ENCODE assay signal across 26 mouse cellular contexts in genomic region chr11:119643347-119643746, GRCm38 (mm10). TPM values are rescaled to one million over a fixed set of nuclear protein-coding genes. Genes with fewer than 3 reads are reported as not detected.
DNase-seq lines count a peak whose midpoint lies in the region; ATAC-seq lines count a peak whose summit lies in the region.
"Had no signal": no experiment of that assay in that cellular context is flagged by ENCODE, and none has a peak within 500 bp of the region (broad histone marks: within the 10 kb centered on the region; RNA-seq: fewer than 3 reads in every experiment).

No protein-coding gene starts in this region.

- no peak overlapping the region for H3K27ac ChIP-seq in midbrain, embryonic 11.5 days (ENCODE audit: low read depth, low read length)
- no peak overlapping the region for H3K27ac ChIP-seq in midbrain, embryonic 13.5 days
- H3K27ac ChIP-seq: embryonic facial prominence, embryonic 10.5 days; embryonic facial prominence, embryonic 12.5 days; forebrain, embryonic 12.5 days had no signal

- H3K4me2 ChIP-seq in midbrain, embryonic 11.5 days: no peak overlapping the region
- no peak overlapping the region for H3K4me2 ChIP-seq in midbrain, embryonic 13.5 days (replicated peaks)
- H3K4me2 ChIP-seq: embryonic facial prominence, embryonic 12.5 days; forebrain, embryonic 12.5 days had no signal

- WGBS in midbrain, embryonic 11.5 days: 86% methylated on average over 7 of the region's 7 CpGs
- 89% methylated on average over 7 of the region's 7 CpGs for WGBS in midbrain, embryonic 13.5 days

- DNase-seq in midbrain, embryonic 11.5 days (ENCODE audit: low spot score, missing footprints): peak; percentile 19
- DNase-seq in natural killer cell, adult 2 months (ENCODE audit: low spot score in 2 of 2): peak; percentile 51 to 72
- no peak for DNase-seq in cerebellum, adult 9-11 months
- no peak for DNase-seq in ovary, adult 18-20 months (ENCODE audit: low spot score)
- DNase-seq in right cerebral cortex, postnatal 25 days: no peak
- DNase-seq: adrenal gland, adult 8-10 months; adrenal gland, postnatal 14 days; adrenal gland, postnatal 36 days; B cell, adult 2 months; cerebellum, adult 11-12 months; cerebellum, adult 8-10 months; cerebellum, postnatal 10 days; cerebellum, postnatal 25 days had no signal

- ATAC-seq in midbrain, embryonic 11.5 days (ENCODE audit: low FRiP score): no peak
- no peak for ATAC-seq in midbrain, embryonic 13.5 days
- peak; percentile 68 for ATAC-seq in granulocyte monocyte progenitor cell, adult 5-6 weeks (replicated peaks; ENCODE audit: poor library complexity, severe bottlenecking)
- peak; percentile 64 for ATAC-seq in megakaryocyte progenitor cell, adult 5-6 weeks (replicated peaks; ENCODE audit: poor library complexity)
- ATAC-seq: activated CD4-positive, CD25-positive, alpha-beta regulatory T cell, adult 4 months; CD4-positive, CD25-positive, alpha-beta regulatory T cell, adult 4 months; forebrain, embryonic 14.5 days; forebrain, embryonic 16.5 days; Patski had no signal

- H3K27me3 ChIP-seq in midbrain, embryonic 11.5 days (ENCODE audit: control insufficient read depth, insufficient read depth, low read length): no peaks in the 10 kb centered on the region
- no peaks in the 10 kb centered on the region for H3K27me3 ChIP-seq in midbrain, embryonic 13.5 days
- H3K27me3 ChIP-seq: CH12.LX; embryonic facial prominence, embryonic 12.5 days; forebrain, embryonic 12.5 days; Patski had no signal

- H3K9ac ChIP-seq in midbrain, embryonic 11.5 days (ENCODE audit: low read length): no peak overlapping the region
- H3K9ac ChIP-seq in midbrain, embryonic 13.5 days (replicated peaks): no peak overlapping the region
- H3K9ac ChIP-seq: embryonic facial prominence, embryonic 12.5 days; forebrain, embryonic 12.5 days had no signal

- H3K36me3 ChIP-seq in midbrain, embryonic 11.5 days (ENCODE audit: control insufficient read depth, insufficient read depth, low read length): no peaks in the 10 kb centered on the region
- no peaks in the 10 kb centered on the region for H3K36me3 ChIP-seq in midbrain, embryonic 13.5 days
- H3K36me3 ChIP-seq: embryonic facial prominence, embryonic 10.5 days; embryonic facial prominence, embryonic 12.5 days; forebrain, embryonic 12.5 days had no signal

- no peak overlapping the region for H3K4me3 ChIP-seq in midbrain, embryonic 11.5 days (ENCODE audit: low read depth, low read length)
- no peak overlapping the region for H3K4me3 ChIP-seq in midbrain, embryonic 13.5 days (replicated peaks)
- H3K4me3 ChIP-seq: embryonic facial prominence, embryonic 10.5 days; embryonic facial prominence, embryonic 12.5 days; forebrain, embryonic 12.5 days had no signal

- peaks cover 31% of the 10 kb centered on the region for H3K4me1 ChIP-seq in midbrain, embryonic 11.5 days (ENCODE audit: control insufficient read depth, insufficient read depth, low read length)
- H3K4me1 ChIP-seq in midbrain, embryonic 13.5 days (replicated peaks): peaks cover 39% of the 10 kb centered on the region

- H3K9me3 ChIP-seq in midbrain, embryonic 11.5 days (ENCODE audit: control insufficient read depth, low read length): no peaks in the 10 kb centered on the region
- H3K9me3 ChIP-seq in midbrain, embryonic 13.5 days: no peaks in the 10 kb centered on the region
- H3K9me3 ChIP-seq: embryonic facial prominence, embryonic 10.5 days; embryonic facial prominence, embryonic 12.5 days; forebrain, embryonic 12.5 days; G1E had no signal

RNA-seq across cellular contexts. Expression of gene Rptor, which starts 40.6 kb away (rescaled TPM):
- polyA plus RNA-seq in midbrain, embryonic 11.5 days (2014; fragmentation: Nextera tagmentation; extraction: Ambion mirVana): 8.7 and 11.1 TPM in 2 replicates
- 9.7 and 11.7 TPM in 2 replicates for polyA plus RNA-seq in midbrain, embryonic 13.5 days (2015; fragmentation: Nextera tagmentation; extraction: Ambion mirVana)
- total RNA-seq in granulocyte monocyte progenitor cell, adult 5-6 weeks (2014; fragmentation: Nextera tagmentation): 23.8 and 33.0 TPM in 2 replicates
- 13.7 and 20.9 TPM in 2 replicates for total RNA-seq in granulocyte monocyte progenitor cell, adult 5-6 weeks (2017)
- total RNA-seq in megakaryocyte progenitor cell, adult 5-6 weeks (2015): 14.0 and 16.1 TPM in 2 replicates
- 13.2 and 17.8 TPM in 2 replicates for total RNA-seq in megakaryocyte progenitor cell, adult 5-6 weeks (2017)

Comparison
In these comparisons a context has a peak if more than half of its experiments do, and no peak if none do; other contexts are left out.
1. ATAC-seq: peak in granulocyte monocyte progenitor cell, adult 5-6 weeks (single experiment) and megakaryocyte progenitor cell, adult 5-6 weeks (single experiment); none in midbrain, embryonic 11.5 days (single experiment) and midbrain, embryonic 13.5 days (single experiment).
2. DNase-seq: peak in midbrain, embryonic 11.5 days (single experiment) and natural killer cell, adult 2 months (2 of 2); none in cerebellum, adult 9-11 months (single experiment), ovary, adult 18-20 months (single experiment) and right cerebral cortex, postnatal 25 days (single experiment).